Mouse (Mus musculus) layer of hippocampus, postnatal 10 days (tissue): ENCODE measurements at regions not wholly inside any gene's neighbourhood (a gene's known extent, or its start where the extent isn't known, plus 50 kb on each side); places are given as distances from the start of the nearest gene placed in this dataset.

Experiments used
- DNase-seq, 2 experiments: peaks; one replicate each; pipeline ENCODE4 v3.0.0; 2021; ENCODE audit warnings: low spot score in 2 of 2

GRCm38 (mm10) chr7:84800966-84801365 is 52.4 kb upstream of the Olfr291 start:
- no peak for DNase-seq

GRCm38 (mm10) chr7:84794655-84795054 is 58.7 kb upstream of the Olfr291 start:
- no peak for DNase-seq

- DNase-seq = peak; percentile 90 to 91
These were observed 74.0 kb upstream of the Olfr291 start for GRCm38 (mm10) chr7:84779276-84779825.

GRCm38 (mm10) chr7:84777696-84778095 is 75.7 kb upstream of the Olfr291 start:
- no peak for DNase-seq

GRCm38 (mm10) chr7:84756261-84756660 is 66.5 kb upstream of the Zfand6 start:
- DNase-seq = no peak

- no peak for DNase-seq
These were observed 63.6 kb upstream of the Zfand6 start for GRCm38 (mm10) chr7:84753361-84753760.

GRCm38 (mm10) chr7:84749434-84750301 is 59.9 kb upstream of the Zfand6 start:
- peak; percentile 74 to 77 for DNase-seq

GRCm38 (mm10) chr7:84747847-84748246 is 58.1 kb upstream of the Zfand6 start:
- DNase-seq = no peak

GRCm38 (mm10) chr7:84744321-84745070 is 54.7 kb upstream of the Zfand6 start:
- DNase-seq = no peak

- DNase-seq = no peak
These were observed 50.2 kb upstream of the Zfand6 start for GRCm38 (mm10) chr7:84739965-84740390.
